Mouse (Mus musculus) erythroblast, embryonic 14.5 days (primary cell): ENCODE measurements around the gene Vmn1r86. TPM values are rescaled to one million over a fixed set of nuclear protein-coding genes. Genes with fewer than 3 reads are reported as not detected.
A peak's percentile ranks its signal among the peaks of the same experiment; 100 is the strongest.

Experiments used
- H3K27me3 ChIP-seq: 2 replicates; pipeline ENCODE4 v1.6.1; 2012; ENCODE audit warnings: inconsistent platforms; ENCODE audit not compliant: control insufficient read depth
- H3K36me3 ChIP-seq: 2 replicates; pipeline ENCODE4 v1.6.1; 2012; ENCODE audit warnings: mild to moderate bottlenecking, inconsistent platforms; ENCODE audit not compliant: control insufficient read depth
- H3K4me1 ChIP-seq: 2 replicates; pipeline ENCODE4 v1.6.1; 2012; ENCODE audit warnings: inconsistent platforms; ENCODE audit not compliant: control insufficient read depth
- H3K4me3 ChIP-seq: replicated peaks from 2 replicates; pipeline ENCODE3; 2012; ENCODE audit warnings: moderate library complexity, mild to moderate bottlenecking, inconsistent platforms
- H3K9me3 ChIP-seq: 2 replicates; pipeline ENCODE4 v1.6.1; 2012; ENCODE audit warnings: low read length, inconsistent platforms, mixed read lengths; ENCODE audit not compliant: control insufficient read depth
- GATA1 ChIP-seq: IDR thresholded peaks from 2 replicates; pipeline ENCODE4 v1.6.1; 2012; ENCODE audit warnings: low read length, inconsistent platforms, mixed read lengths
- TAL1 ChIP-seq: IDR thresholded peaks from 3 replicates; pipeline ENCODE4 v1.6.1; 2012; ENCODE audit warnings: low read length, inconsistent platforms, mixed read lengths
- polyA plus RNA-seq: library from polyadenylated mRNA; stranded (reverse); fragments of >175 nt; gene quantifications from 2 replicates; pipeline ENCODE4 v1.2.3, GENCODE M21; 2012

Gene Vmn1r86
- polyA plus RNA-seq, 1 experiment, result not detected

GRCm38 (mm10) chr7:13056913-13057700 lies 62.6 kb downstream of the Vmn1r86 start:
- Histone ChIP-seq H3K27me3 (peaks cover 3% of the 10 kb centered on the region; the same call in 1 of the 2 replicates), H3K4me3 (no peak overlapping the region), H3K4me1 (peaks cover 18% of the 10 kb centered on the region), H3K36me3 (no peaks in the 10 kb centered on the region), H3K9me3 (no peaks in the 10 kb centered on the region)
- no peak for TF ChIP-seq GATA1
- no peak for TF ChIP-seq TAL1

GRCm38 (mm10) chr7:13054287-13055010 lies 65.3 kb downstream of the Vmn1r86 start, which contains the start of gene Mzf1:
Gene Mzf1 (minus strand): TSS chr7:13054764.
- Histone ChIP-seq H3K27me3 (peaks cover 3% of the 10 kb centered on the region; the same call in 1 of the 2 replicates), H3K4me1 (peaks cover 18% of the 10 kb centered on the region), H3K4me3 (peak within 1 kb of the TSS; percentile 85), H3K9me3 (no peaks in the 10 kb centered on the region), H3K36me3 (no peaks in the 10 kb centered on the region)
- TF ChIP-seq GATA1 (no peak), TAL1 (no peak)

- H3K36me3 ChIP-seq, result no peaks in the 10 kb centered on the region
- no peak for TF ChIP-seq TAL1
- no peak for TF ChIP-seq GATA1
- H3K9me3 ChIP-seq, result no peaks in the 10 kb centered on the region
- peaks cover 18% of the 10 kb centered on the region for H3K4me1 ChIP-seq
- H3K4me3 ChIP-seq, result peak overlapping the region; percentile 85
- peaks cover 3% of the 10 kb centered on the region for H3K27me3 ChIP-seq
Measured at GRCm38 (mm10) chr7:13053961-13054286, 65.8 kb downstream of the Vmn1r86 start.

- Histone ChIP-seq H3K4me3 (peak overlapping the region; percentile 85), H3K9me3 (no peaks in the 10 kb centered on the region)
Measured at GRCm38 (mm10) chr7:13053501-13053900, 66.2 kb downstream of the Vmn1r86 start.

GRCm38 (mm10) chr7:13053001-13053400 lies 66.7 kb downstream of the Vmn1r86 start:
- Histone ChIP-seq H3K4me3 (no peak overlapping the region), H3K27me3 (peaks cover 4% of the 10 kb centered on the region), H3K4me1 (peaks cover 18% of the 10 kb centered on the region), H3K36me3 (no peaks in the 10 kb centered on the region), H3K9me3 (no peaks in the 10 kb centered on the region)
- no peak for TF ChIP-seq GATA1
- TF ChIP-seq TAL1, result no peak

More at GRCm38 (mm10) chr7:13053501-13053900, 66.2 kb downstream of the Vmn1r86 start:
- Histone ChIP-seq H3K36me3 (no peaks in the 10 kb centered on the region), H3K27me3 (peaks cover 4% of the 10 kb centered on the region), H3K4me1 (peaks cover 18% of the 10 kb centered on the region)
- TF ChIP-seq TAL1 (no peak), GATA1 (no peak)

Other genes with a start within 250 kb of the Vmn1r86 start
- 0.02 TPM in 1 of 2 replicates, not detected in the other for gene Zfp128, start 238.7 kb downstream of the Vmn1r86 start, polyA plus RNA-seq
- 0.04 TPM in 2 replicates for gene Zscan22, start 222.1 kb downstream of the Vmn1r86 start, polyA plus RNA-seq
- gene Rps5, start 197.6 kb downstream of the Vmn1r86 start, polyA plus RNA-seq, result 328 and 368 TPM in 2 replicates
- 0.11 and 0.14 TPM in 2 replicates for gene Rnf225, start 192.5 kb downstream of the Vmn1r86 start, polyA plus RNA-seq
- 0.27 and 0.38 TPM in 2 replicates for gene Zfp324, start 154.1 kb downstream of the Vmn1r86 start, polyA plus RNA-seq
- gene Zfp446, start 142.1 kb downstream of the Vmn1r86 start, polyA plus RNA-seq, result 0.20 and 0.29 TPM in 2 replicates
- not detected in 2 replicates for gene Slc27a5, start 121.7 kb downstream of the Vmn1r86 start, polyA plus RNA-seq
- gene Trim28, start 120.8 kb downstream of the Vmn1r86 start, polyA plus RNA-seq, result 16.2 and 17.6 TPM in 2 replicates
- gene Zbtb45, start 109.9 kb downstream of the Vmn1r86 start, polyA plus RNA-seq, result 6.7 and 7.7 TPM in 2 replicates
- gene Chmp2a, start 85.1 kb downstream of the Vmn1r86 start, polyA plus RNA-seq, result 39.9 and 103 TPM in 2 replicates
- 22.8 and 28.8 TPM in 2 replicates for gene Ube2m, start 81.6 kb downstream of the Vmn1r86 start, polyA plus RNA-seq
- 0.03 TPM in 2 replicates for gene Mzf1, start 65.2 kb downstream of the Vmn1r86 start, polyA plus RNA-seq
- 0.06 TPM in 1 of 2 replicates, not detected in the other for gene Vmn1r85, start 24.7 kb downstream of the Vmn1r86 start, polyA plus RNA-seq
- 0.04 TPM in 1 of 2 replicates, not detected in the other for gene Vmn1r87, start 20.2 kb upstream of the Vmn1r86 start, polyA plus RNA-seq
- gene Vmn1r88, start 39.7 kb upstream of the Vmn1r86 start, polyA plus RNA-seq, result not detected in 2 replicates
- gene Vmn1r89, start 93.1 kb upstream of the Vmn1r86 start, polyA plus RNA-seq, result not detected in 2 replicates
- gene Lig1, start 157.4 kb upstream of the Vmn1r86 start, polyA plus RNA-seq, result 35.4 and 41.1 TPM in 2 replicates
- gene Zswim9, start 158.8 kb upstream of the Vmn1r86 start, polyA plus RNA-seq, result 0.08 and 0.23 TPM in 2 replicates
- gene Pla2g4c, start 204.7 kb upstream of the Vmn1r86 start, polyA plus RNA-seq, result 0.05 and 0.06 TPM in 2 replicates